Mouse (Mus musculus): ENCODE data around the gene Acadvl.

DNA sequence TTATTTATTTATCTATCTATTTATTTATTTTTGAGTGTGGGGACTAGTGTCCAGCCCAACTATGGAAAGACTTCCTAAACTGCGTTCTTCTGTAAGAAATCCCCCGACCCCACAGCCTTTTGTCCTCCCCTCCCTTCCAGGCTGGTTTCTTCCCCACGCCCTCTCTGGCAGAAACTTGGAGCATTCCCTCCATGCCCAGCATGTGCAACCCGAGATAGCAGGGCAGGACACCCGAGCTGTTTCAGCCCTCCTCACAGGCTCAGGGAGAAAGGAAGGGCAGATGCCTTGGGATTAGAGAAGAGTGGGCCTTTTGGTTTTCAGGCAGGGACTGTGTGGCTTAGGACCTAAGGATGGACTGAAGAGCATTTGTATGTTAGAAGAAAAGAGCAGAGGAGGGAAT, 32.3 kb downstream of the Acadvl start:
- TF ChIP-seq CTCF (IDR thresholded peaks at IDR 0.05; ENCODE audit: insufficient read depth, low read depth, low read length): no peak
- no peak for TF ChIP-seq POLR2A (IDR thresholded peaks at IDR 0.05; ENCODE audit: insufficient read depth, low read depth, low read length)

Measured in olfactory bulb, adult 2 months (tissue).